8 mouse cellular contexts compared by ENCODE assay signal in genomic region chr12:110600225-110600991, GRCm38 (mm10). TPM values are rescaled to one million over a fixed set of nuclear protein-coding genes. Genes with fewer than 3 reads are reported as not detected.
A peak's percentile ranks its signal among the peaks of the same experiment; 100 is the strongest.
DNase-seq lines count a peak whose midpoint lies in the region; ATAC-seq and TF ChIP-seq lines count a peak whose summit lies in the region.

No protein-coding gene starts in this region.

- peak overlapping the region; percentile 91 for H3K4me2 ChIP-seq in midbrain, embryonic 12.5 days (replicated peaks)

- DNase-seq in layer of hippocampus, adult 2 months (ENCODE audit: low spot score in 2 of 2) = peak in 1 of 2 experiments; percentile 29
- no peak for DNase-seq in layer of hippocampus, adult 9-10 months (ENCODE audit: low spot score)
- DNase-seq in embryonic facial prominence, embryonic 10.5 days (ENCODE audit: low spot score) = no peak
- no peak for DNase-seq in hindbrain, embryonic 10.5 days (ENCODE audit: low spot score)
- no peak for DNase-seq in urinary bladder, postnatal 4 days (ENCODE audit: low spot score in 2 of 2)
- no peak for DNase-seq in Muller cell, postnatal 12 days (ENCODE audit: inconsistent ontology term)
- no peak for DNase-seq in spleen, postnatal 10 days (ENCODE audit: low spot score in 2 of 2)

- no peak for TF ChIP-seq CTCF in layer of hippocampus, adult 2 months (conservative IDR thresholded peaks at IDR 0.05)

- peaks cover 14% of the 10 kb centered on the region; the same call in 1 of the 2 replicates for H3K36me3 ChIP-seq in embryonic facial prominence, embryonic 10.5 days (replicated peaks)
- 0 out of 2 replicates have a peak, but pooled peaks cover 5% of the 10 kb centered on the region for H3K36me3 ChIP-seq in hindbrain, embryonic 10.5 days
- no peaks in the 10 kb centered on the region for H3K36me3 ChIP-seq in midbrain, embryonic 12.5 days

- H3K4me3 ChIP-seq in layer of hippocampus, adult 2 months = peak overlapping the region; percentile 76
- H3K4me3 ChIP-seq in embryonic facial prominence, embryonic 10.5 days = peak overlapping the region; percentile 98
- H3K4me3 ChIP-seq in hindbrain, embryonic 10.5 days = peak overlapping the region; percentile 98
- H3K4me3 ChIP-seq in midbrain, embryonic 12.5 days = peak overlapping the region; percentile 98

- peak overlapping the region; percentile 99 for H3K27ac ChIP-seq in layer of hippocampus, adult 2 months
- no peak overlapping the region for H3K27ac ChIP-seq in embryonic facial prominence, embryonic 10.5 days (replicated peaks)
- 0 out of 2 replicates have a peak overlapping the region, but pooled peaks have one; percentile 97 for H3K27ac ChIP-seq in hindbrain, embryonic 10.5 days
- H3K27ac ChIP-seq in midbrain, embryonic 12.5 days (replicated peaks) = no peak overlapping the region

- H3K27me3 ChIP-seq in embryonic facial prominence, embryonic 10.5 days (replicated peaks; ENCODE audit: low read depth, poor library complexity, severe bottlenecking) = peaks cover 20% of the 10 kb centered on the region
- H3K27me3 ChIP-seq in hindbrain, embryonic 10.5 days (ENCODE audit: insufficient read depth, poor library complexity, severe bottlenecking) = peaks cover 12% of the 10 kb centered on the region
- H3K27me3 ChIP-seq in midbrain, embryonic 12.5 days = peaks cover 28% of the 10 kb centered on the region

- H3K9ac ChIP-seq in midbrain, embryonic 12.5 days (replicated peaks) = peak overlapping the region; percentile 97; the same call in 1 of the 2 replicates

- WGBS in embryonic facial prominence, embryonic 10.5 days = 55% methylated on average over 13 of the region's 13 CpGs
- 58% methylated on average over 13 of the region's 13 CpGs for WGBS in hindbrain, embryonic 10.5 days
- 53% methylated on average over 13 of the region's 13 CpGs for WGBS in midbrain, embryonic 12.5 days

- H3K9me3 ChIP-seq in embryonic facial prominence, embryonic 10.5 days = no peaks in the 10 kb centered on the region
- no peaks in the 10 kb centered on the region for H3K9me3 ChIP-seq in hindbrain, embryonic 10.5 days
- no peaks in the 10 kb centered on the region for H3K9me3 ChIP-seq in midbrain, embryonic 12.5 days

- ATAC-seq in midbrain, embryonic 12.5 days (ENCODE audit: low FRiP score, low read depth) = no peak; the same call in 1 of the 2 replicates

- peaks cover 28% of the 10 kb centered on the region for H3K4me1 ChIP-seq in embryonic facial prominence, embryonic 10.5 days
- H3K4me1 ChIP-seq in hindbrain, embryonic 10.5 days (replicated peaks) = peaks cover 29% of the 10 kb centered on the region
- H3K4me1 ChIP-seq in midbrain, embryonic 12.5 days = peaks cover 27% of the 10 kb centered on the region

RNA-seq across cellular contexts. Expression of gene Dync1h1, which starts 0.8 kb away (rescaled TPM):
- total RNA-seq in layer of hippocampus, adult 2 months (2021) = 100 to 1,000 TPM; 280 to 298 TPM
- polyA plus RNA-seq in embryonic facial prominence, embryonic 10.5 days (2016; fragmentation: Nextera tagmentation; extraction: Ambion mirVana) = 64.2 and 67.5 TPM in 2 replicates
- 70.8 and 74.2 TPM in 2 replicates for polyA plus RNA-seq in hindbrain, embryonic 10.5 days (2016; fragmentation: Nextera tagmentation; extraction: Ambion mirVana)
- 94.7 and 99.4 TPM in 2 replicates for polyA plus RNA-seq in midbrain, embryonic 12.5 days (2016; fragmentation: Nextera tagmentation; extraction: Ambion mirVana)

Comparison
In these comparisons a context has a peak if more than half of its experiments do, and no peak if none do; other contexts are left out.
1. H3K27ac ChIP-seq: peak in layer of hippocampus, adult 2 months (single experiment) and hindbrain, embryonic 10.5 days (single experiment); none in embryonic facial prominence, embryonic 10.5 days (single experiment) and midbrain, embryonic 12.5 days (single experiment).
2. Peak in every context shown above with its lines, with median percentiles within 50 percentile points of each other: H3K4me3 ChIP-seq.